Mouse (Mus musculus): ENCODE data around the gene Rap1gap.

GRCm38 (mm10) chr4:137641556-137641955 is 23.0 kb upstream of the Rap1gap start:
- TF ChIP-seq CTCF (IDR thresholded peaks at IDR 0.05; ENCODE audit: borderline replicate concordance, insufficient read depth, low read depth, low read length) (no peak), POLR2A (IDR thresholded peaks at IDR 0.05; ENCODE audit: borderline replicate concordance, insufficient read depth, low read length) (no peak)

Data from cerebellum, adult 2 months (tissue).